Mouse (Mus musculus): ENCODE measurements around the gene Prdx1.

DNA sequence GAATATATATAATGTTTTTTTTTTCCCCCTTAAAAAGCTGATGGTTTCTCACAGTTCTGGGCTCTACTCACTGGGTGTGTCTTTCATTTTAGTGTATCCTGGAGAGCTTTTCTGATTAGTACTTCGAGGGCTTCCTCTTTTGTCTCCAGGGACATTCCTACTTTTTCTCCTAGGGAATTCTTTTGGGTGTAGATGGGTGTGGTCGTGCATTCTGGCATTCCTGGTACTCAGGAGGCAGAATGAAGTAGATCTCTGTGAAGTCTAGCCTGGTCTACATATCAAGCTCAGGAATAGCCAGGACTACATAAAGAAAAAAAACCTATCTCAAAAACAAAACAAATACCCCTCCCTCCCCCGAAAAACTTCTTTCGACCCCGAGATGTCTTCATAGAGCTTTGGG lies 40.1 kb downstream of the Prdx1 start:
- TF ChIP-seq POLR2A (IDR thresholded peaks at IDR 0.05; ENCODE audit: borderline replicate concordance, control insufficient read depth, low read depth, low read length) (no peak), CTCF (IDR thresholded peaks at IDR 0.05; ENCODE audit: control insufficient read depth, insufficient read depth, low read length) (no peak)

All from bone marrow, adult 2 months (tissue).